Comparison of ENCODE assay signal across 28 mouse cellular contexts in the genomic region with DNA sequence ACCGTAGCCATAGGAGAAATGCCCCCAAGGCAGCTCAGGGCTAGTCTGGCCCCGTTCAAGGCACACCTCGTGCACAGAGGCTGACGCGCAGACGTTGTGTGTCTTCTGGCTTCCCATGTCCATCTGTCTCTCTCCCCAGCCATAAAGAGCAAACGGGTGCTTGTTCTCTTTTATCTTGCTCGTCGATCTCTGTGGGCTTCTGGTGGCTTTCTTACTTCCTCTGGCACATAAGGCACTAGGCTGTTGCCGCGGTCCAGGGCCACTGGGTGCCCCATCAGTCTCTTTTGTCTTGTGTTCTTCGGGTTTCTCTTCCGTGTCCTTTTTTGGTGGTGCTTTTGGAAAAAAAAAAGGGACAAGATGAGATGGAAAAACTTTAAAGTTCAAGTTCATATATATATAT. TPM values are rescaled to one million over a fixed set of nuclear protein-coding genes. Genes with fewer than 3 reads are reported as not detected.
DNase-seq lines count a peak whose midpoint lies in the region; ATAC-seq and TF ChIP-seq lines count a peak whose summit lies in the region.
"Had no signal": no experiment of that assay in that cellular context is flagged by ENCODE, and none has a peak within 500 bp of the region (broad histone marks: within the 10 kb centered on the region; RNA-seq: fewer than 3 reads in every experiment).

No protein-coding gene starts in this region.

- H3K9me3 ChIP-seq in G1E (replicated peaks) = no peaks in the 10 kb centered on the region
- no peaks in the 10 kb centered on the region for H3K9me3 ChIP-seq in midbrain, embryonic 10.5 days (replicated peaks)
- H3K9me3 ChIP-seq: embryonic facial prominence, embryonic 15.5 days; hindbrain, embryonic 15.5 days; liver, embryonic 13.5 days; neural tube, embryonic 13.5 days had no signal

- H3K4me3 ChIP-seq in layer of hippocampus, adult 2 months = no peak overlapping the region
- no peak overlapping the region for H3K4me3 ChIP-seq in G1E (ENCODE audit: low read depth, low read length)
- no peak overlapping the region for H3K4me3 ChIP-seq in midbrain, embryonic 10.5 days
- H3K4me3 ChIP-seq: embryonic facial prominence, embryonic 15.5 days; hindbrain, embryonic 15.5 days; liver, embryonic 13.5 days; myocyte; neural tube, embryonic 13.5 days had no signal

- no peaks in the 10 kb centered on the region for H3K27me3 ChIP-seq in G1E (ENCODE audit: insufficient read depth, low read length)
- no peaks in the 10 kb centered on the region for H3K27me3 ChIP-seq in midbrain, embryonic 10.5 days (ENCODE audit: low read depth, poor library complexity, severe bottlenecking)
- H3K27me3 ChIP-seq: embryonic facial prominence, embryonic 15.5 days; hindbrain, embryonic 15.5 days; liver, embryonic 13.5 days; neural tube, embryonic 13.5 days; Patski had no signal

- H3K27ac ChIP-seq in layer of hippocampus, adult 2 months = peak overlapping the region; percentile 78
- H3K27ac ChIP-seq in midbrain, embryonic 10.5 days (replicated peaks) = no peak overlapping the region
- H3K27ac ChIP-seq: embryonic facial prominence, embryonic 15.5 days; hindbrain, embryonic 15.5 days; liver, embryonic 13.5 days; neural tube, embryonic 13.5 days had no signal

- DNase-seq in cerebellum, postnatal 25 days = peak; percentile 19 to 23
- no peak for DNase-seq in cerebellum, adult 9-11 months
- DNase-seq in layer of hippocampus, adult 2 months (ENCODE audit: low spot score in 2 of 2) = no peak
- no peak for DNase-seq in layer of hippocampus, adult 18-20 months (ENCODE audit: low spot score in 2 of 2)
- DNase-seq in G1E (ENCODE audit: low spot score) = no peak
- DNase-seq in midbrain, embryonic 10.5 days (ENCODE audit: low spot score) = no peak
- DNase-seq: adrenal gland, adult 2 months; cerebellum, adult 11-12 months; cerebellum, postnatal 14 days; embryo, embryonic 11 days; gastrocnemius, postnatal 10 days; heart, adult 18-20 months; kidney, postnatal 25 days; liver, embryonic 13.5 days; lung, adult 2 months; lung, postnatal 14 days; retina, postnatal 1 day; right cerebral cortex, postnatal 25 days had no signal

- 94% methylated on average over 13 of the region's 13 CpGs for WGBS in midbrain, embryonic 10.5 days

- H3K36me3 ChIP-seq in G1E (replicated peaks) = peaks cover 63% of the 10 kb centered on the region
- peaks cover 42% of the 10 kb centered on the region for H3K36me3 ChIP-seq in midbrain, embryonic 10.5 days
- H3K36me3 ChIP-seq: embryonic facial prominence, embryonic 15.5 days; hindbrain, embryonic 15.5 days had no signal

- TF ChIP-seq CTCF in layer of hippocampus, adult 2 months (conservative IDR thresholded peaks at IDR 0.05) = no peak
- no peak for TF ChIP-seq CTCF in G1E (IDR thresholded peaks at IDR 0.05; ENCODE audit: low read depth, low read length)

- H3K4me1 ChIP-seq in G1E (ENCODE audit: insufficient read depth, low read depth, low read length) = peaks cover 5% of the 10 kb centered on the region
- H3K4me1 ChIP-seq in midbrain, embryonic 10.5 days = no peaks in the 10 kb centered on the region
- H3K4me1 ChIP-seq: hindbrain, embryonic 15.5 days; neural tube, embryonic 13.5 days had no signal

- 0 out of 2 replicates have a peak, but pooled peaks have one; percentile 28 for ATAC-seq in G1E (ENCODE audit: extremely low read depth, insufficient number of reproducible peaks, low FRiP score, poor library complexity, severe bottlenecking)
- peak; percentile 62 for ATAC-seq in granulocyte monocyte progenitor cell, adult 5-6 weeks (replicated peaks; ENCODE audit: poor library complexity, severe bottlenecking)
- ATAC-seq in inflammation-experienced regulatory T-cells, adult 6 months = no peak
- ATAC-seq: CD4-positive, CD25-positive, alpha-beta regulatory T cell, adult 4 months; intestine, embryonic 16.5 days; midbrain, embryonic 16.5 days; Patski had no signal

RNA-seq across cellular contexts. Expression of a gene that starts 14.9 kb away (rescaled TPM):
- total RNA-seq in layer of hippocampus, adult 2 months (2021) = 10 to 100 TPM; 62.3 to 62.7 TPM
- 10 to 100 TPM; 56.7 to 61.7 TPM for total RNA-seq in layer of hippocampus, adult 18-20 months (2021)
- total RNA-seq in G1E (2014; fragmentation: Nextera tagmentation) (13.3 and 16.3 TPM in 2 replicates), G1E (2017) (11.7 and 12.5 TPM in 2 replicates)
- 9.4 and 10.3 TPM in 2 replicates for polyA plus RNA-seq in G1E (2012)
- 4.4 and 4.8 TPM in 2 replicates for total RNA-seq in granulocyte monocyte progenitor cell, adult 5-6 weeks (2014; fragmentation: Nextera tagmentation)
- 5.1 and 5.3 TPM in 2 replicates for total RNA-seq in granulocyte monocyte progenitor cell, adult 5-6 weeks (2017)
- polyA plus RNA-seq in midbrain, embryonic 10.5 days (2016; fragmentation: Nextera tagmentation; extraction: Ambion mirVana) = 7.8 and 8.6 TPM in 2 replicates
- polyA plus RNA-seq in inflammation-experienced regulatory T-cells, adult 6 months (2017; shearing (Covaris generic)) = 1 to 10 TPM; 3.3 to 5.1 (median 3.7) TPM

RNA-seq across cellular contexts. Expression of a gene that starts 39.3 kb away (rescaled TPM):
- 10 to 100 TPM; 41.8 to 48.0 TPM for total RNA-seq in layer of hippocampus, adult 2 months (2021)
- 10 to 100 TPM; 42.6 to 44.8 TPM for total RNA-seq in layer of hippocampus, adult 18-20 months (2021)
- total RNA-seq in G1E (2014; fragmentation: Nextera tagmentation) (not detected in 2 replicates), G1E (2017) (4.0 and 5.3 TPM in 2 replicates)
- polyA plus RNA-seq in G1E (2012) = 1.2 and 1.7 TPM in 2 replicates
- total RNA-seq in granulocyte monocyte progenitor cell, adult 5-6 weeks (2014; fragmentation: Nextera tagmentation) = 6.2 TPM in 1 of 2 replicates, not detected in the other
- total RNA-seq in granulocyte monocyte progenitor cell, adult 5-6 weeks (2017) = 0.21 and 0.43 TPM in 2 replicates
- 67.6 and 71.0 TPM in 2 replicates for polyA plus RNA-seq in midbrain, embryonic 10.5 days (2016; fragmentation: Nextera tagmentation; extraction: Ambion mirVana)
- 10 to 100 TPM; 15.9 to 21.4 (median 16.9) TPM for polyA plus RNA-seq in inflammation-experienced regulatory T-cells, adult 6 months (2017; shearing (Covaris generic))

RNA-seq across cellular contexts. Expression of a gene that starts 49.4 kb away (rescaled TPM):
- total RNA-seq in layer of hippocampus, adult 2 months (2021) = 1 to 10 TPM; 6.0 to 6.5 TPM
- 1 to 10 TPM; 5.2 to 7.0 TPM for total RNA-seq in layer of hippocampus, adult 18-20 months (2021)
- total RNA-seq in G1E (2014; fragmentation: Nextera tagmentation) (not detected in 2 replicates), G1E (2017) (not detected in 2 replicates)
- polyA plus RNA-seq in G1E (2012) = 0.07 TPM in 1 of 2 replicates, not detected in the other
- total RNA-seq in granulocyte monocyte progenitor cell, adult 5-6 weeks (2014; fragmentation: Nextera tagmentation) = not detected in 2 replicates
- not detected in 2 replicates for total RNA-seq in granulocyte monocyte progenitor cell, adult 5-6 weeks (2017)
- 0.23 and 0.87 TPM in 2 replicates for polyA plus RNA-seq in midbrain, embryonic 10.5 days (2016; fragmentation: Nextera tagmentation; extraction: Ambion mirVana)
- polyA plus RNA-seq in inflammation-experienced regulatory T-cells, adult 6 months (2017; shearing (Covaris generic)) = under 1 TPM in 2 of 3 experiments, not detected in 1; 0.25 to 0.26 TPM

Comparison
In these comparisons a context has a peak if more than half of its experiments do, and no peak if none do; other contexts are left out.
1. DNase-seq: peak in cerebellum, postnatal 25 days (2 of 2); none in cerebellum, adult 9-11 months (single experiment), layer of hippocampus, adult 2 months (0 of 2), layer of hippocampus, adult 18-20 months (0 of 2), G1E (single experiment) and midbrain, embryonic 10.5 days (single experiment).
2. RNA of a gene that starts 39.3 kb away (total RNA-seq): 41.8 to 48.0 TPM in layer of hippocampus, adult 2 months and 42.6 to 44.8 TPM in layer of hippocampus, adult 18-20 months; 0.21 to 6.2 TPM in granulocyte monocyte progenitor cell, adult 5-6 weeks and 4.0 to 5.3 TPM in G1E; every median in the first group is over 4 times any median in the second.
3. RNA of a gene that starts 49.4 kb away (total RNA-seq): 5.2 to 7.0 TPM in layer of hippocampus, adult 18-20 months and 6.0 to 6.5 TPM in layer of hippocampus, adult 2 months; not detected in G1E and not detected in granulocyte monocyte progenitor cell, adult 5-6 weeks; every median in the first group is over 4 times any median in the second.